Mouse (Mus musculus): ENCODE measurements around the gene Fasn. TPM values are rescaled to one million over a fixed set of nuclear protein-coding genes. Genes with fewer than 3 reads are reported as not detected.

Gene Fasn
- polyA plus RNA-seq, 1 experiment from 2014 or later: 107 TPM

GRCm38 (mm10) chr11:120822321-120822720 is 2.0 kb downstream of the Fasn start:
- peaks cover 34% of the 10 kb centered on the region for H3K36me3 ChIP-seq (ENCODE audit: control insufficient read depth, insufficient read depth, low read length)

DNA sequence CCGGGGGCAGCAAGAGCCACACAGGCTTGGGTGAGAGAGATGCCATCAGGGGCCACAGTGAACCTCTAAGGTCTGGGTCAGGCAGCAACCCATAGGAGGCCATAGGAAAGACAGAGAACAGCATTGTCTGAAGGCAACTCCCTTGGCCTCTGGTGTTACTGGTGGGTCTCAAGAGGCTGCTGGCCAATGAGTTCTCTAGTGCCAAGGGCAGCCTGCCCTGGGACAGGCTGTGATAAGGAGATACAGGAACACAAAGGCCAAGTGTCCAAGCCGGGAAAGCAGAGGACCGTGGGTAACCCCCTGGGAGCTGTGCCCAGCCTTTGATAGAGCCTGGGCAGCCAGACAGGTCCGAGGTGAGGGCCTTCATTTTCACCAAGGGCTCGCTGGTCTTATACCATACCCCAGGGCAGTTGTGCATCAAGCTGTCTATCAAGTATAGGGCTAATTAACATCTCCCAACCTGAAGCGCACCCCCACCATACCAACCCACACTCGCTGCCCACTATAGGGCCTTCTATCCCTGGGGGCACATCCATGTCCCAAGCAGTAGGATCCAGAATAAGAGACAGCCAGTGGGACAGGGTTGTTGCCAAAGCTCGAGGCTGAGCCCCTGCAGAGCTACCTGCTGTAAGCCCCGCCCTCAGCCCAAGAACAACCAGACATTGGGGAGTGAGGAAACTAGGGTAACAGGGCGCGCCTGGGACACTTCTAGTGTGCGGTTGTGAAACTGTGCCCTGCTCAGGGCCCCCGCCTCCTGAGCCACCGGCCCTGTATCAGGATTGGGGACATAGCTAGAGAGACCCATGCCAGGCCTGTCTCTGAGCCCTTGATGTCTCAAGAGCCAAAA is 3.0 kb downstream of the Fasn start:
- Histone ChIP-seq H3K27ac (ENCODE audit: low read depth, low read length) (no peak overlapping the region), H3K9ac (replicated peaks; ENCODE audit: low read depth, low read length) (0 out of 2 replicates have a peak overlapping the region, but pooled peaks have one; percentile 12), H3K4me1 (ENCODE audit: control insufficient read depth, insufficient read depth, low read length) (peaks cover 28% of the 10 kb centered on the region), H3K9me3 (ENCODE audit: control insufficient read depth, low read length) (no peaks in the 10 kb centered on the region), H3K27me3 (ENCODE audit: control insufficient read depth, insufficient read depth, low read length) (no peaks in the 10 kb centered on the region), H3K4me2 (ENCODE audit: low read depth, low read length) (peak overlapping the region; percentile 99), H3K36me3 (ENCODE audit: control insufficient read depth, insufficient read depth, low read length) (peaks cover 44% of the 10 kb centered on the region), H3K4me3 (ENCODE audit: low read depth, low read length) (peak overlapping the region; percentile 13; the same call in 1 of the 2 replicates)
- 82% methylated on average over 14 of the region's 14 CpGs for WGBS
- ATAC-seq (ENCODE audit: low read depth): no peak

More at GRCm38 (mm10) chr11:120822321-120822720, 2.0 kb downstream of the Fasn start:
- H3K9ac ChIP-seq (replicated peaks; ENCODE audit: low read depth, low read length): peak overlapping the region; percentile 95
- no peaks in the 10 kb centered on the region for H3K9me3 ChIP-seq (ENCODE audit: control insufficient read depth, low read length)
- 58% methylated on average over 4 of the region's 4 CpGs for whole genome bisulfite sequencing
- no peaks in the 10 kb centered on the region for H3K27me3 ChIP-seq (ENCODE audit: control insufficient read depth, insufficient read depth, low read length)
- H3K4me1 ChIP-seq (ENCODE audit: control insufficient read depth, insufficient read depth, low read length): peaks cover 28% of the 10 kb centered on the region
- ATAC-seq (ENCODE audit: low read depth): no peak
- no peak overlapping the region for H3K27ac ChIP-seq (ENCODE audit: low read depth, low read length)
- peak overlapping the region; percentile 99 for H3K4me2 ChIP-seq (ENCODE audit: low read depth, low read length)
- peak overlapping the region; percentile 84 for H3K4me3 ChIP-seq (ENCODE audit: low read depth, low read length)

GRCm38 (mm10) chr11:120820546-120820945 is 3.8 kb downstream of the Fasn start:
- H3K9me3 ChIP-seq (ENCODE audit: control insufficient read depth, low read length): no peaks in the 10 kb centered on the region
- no peak for ATAC-seq (ENCODE audit: low read depth)
- H3K4me1 ChIP-seq (ENCODE audit: control insufficient read depth, insufficient read depth, low read length): peaks cover 28% of the 10 kb centered on the region
- H3K27ac ChIP-seq (ENCODE audit: low read depth, low read length): no peak overlapping the region
- no peak overlapping the region for H3K4me2 ChIP-seq (ENCODE audit: low read depth, low read length)
- peaks cover 52% of the 10 kb centered on the region for H3K36me3 ChIP-seq (ENCODE audit: control insufficient read depth, insufficient read depth, low read length)
- no peak overlapping the region for H3K4me3 ChIP-seq (ENCODE audit: low read depth, low read length)
- WGBS: 93% methylated on average over 14 of the region's 14 CpGs
- H3K9ac ChIP-seq (replicated peaks; ENCODE audit: low read depth, low read length): no peak overlapping the region
- no peaks in the 10 kb centered on the region for H3K27me3 ChIP-seq (ENCODE audit: control insufficient read depth, insufficient read depth, low read length)

- peaks cover 23% of the 10 kb centered on the region for H3K4me1 ChIP-seq (ENCODE audit: control insufficient read depth, insufficient read depth, low read length)
- no peak overlapping the region for H3K27ac ChIP-seq (ENCODE audit: low read depth, low read length)
- H3K9ac ChIP-seq (replicated peaks; ENCODE audit: low read depth, low read length): no peak overlapping the region
- WGBS: 93% methylated on average over 6 of the region's 6 CpGs
- no peak overlapping the region for H3K4me2 ChIP-seq (ENCODE audit: low read depth, low read length)
- no peak overlapping the region for H3K4me3 ChIP-seq (ENCODE audit: low read depth, low read length)
- H3K27me3 ChIP-seq (ENCODE audit: control insufficient read depth, insufficient read depth, low read length): no peaks in the 10 kb centered on the region
- no peaks in the 10 kb centered on the region for H3K9me3 ChIP-seq (ENCODE audit: control insufficient read depth, low read length)
- no peak for ATAC-seq (ENCODE audit: low read depth)
- H3K36me3 ChIP-seq (ENCODE audit: control insufficient read depth, insufficient read depth, low read length): peaks cover 62% of the 10 kb centered on the region
These were observed 4.8 kb downstream of the Fasn start for GRCm38 (mm10) chr11:120819556-120819955.

GRCm38 (mm10) chr11:120818251-120818650 is 6.1 kb downstream of the Fasn start:
- 96% methylated on average over 13 of the region's 13 CpGs for WGBS

DNA sequence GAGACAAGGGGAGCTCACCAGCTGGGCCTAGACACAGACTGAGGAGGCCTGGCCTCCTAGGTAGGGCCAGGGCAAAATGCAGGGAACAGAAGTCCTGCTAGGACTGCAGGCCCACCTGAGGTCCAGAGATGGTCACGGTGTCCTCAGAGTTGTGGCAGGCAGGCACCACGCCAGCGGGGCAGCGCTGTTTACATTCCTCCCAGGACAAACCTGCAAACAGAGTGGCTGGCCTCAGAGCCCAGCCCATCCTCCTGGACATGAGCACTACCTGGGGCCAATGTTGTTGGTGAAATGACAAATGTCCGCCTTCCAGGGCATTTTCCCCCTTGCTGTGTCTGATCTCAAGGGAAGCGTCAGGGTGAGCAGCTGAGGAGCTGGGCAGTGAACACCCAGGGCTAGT is 7.0 kb downstream of the Fasn start:
- H3K27me3 ChIP-seq (ENCODE audit: control insufficient read depth, insufficient read depth, low read length): no peaks in the 10 kb centered on the region
- H3K4me1 ChIP-seq (ENCODE audit: control insufficient read depth, insufficient read depth, low read length): peaks cover 15% of the 10 kb centered on the region
- peaks cover 82% of the 10 kb centered on the region for H3K36me3 ChIP-seq (ENCODE audit: control insufficient read depth, insufficient read depth, low read length)
- WGBS: 94% methylated on average over 6 of the region's 6 CpGs
- H3K27ac ChIP-seq (ENCODE audit: low read depth, low read length): no peak overlapping the region
- no peak overlapping the region for H3K4me3 ChIP-seq (ENCODE audit: low read depth, low read length)
- H3K4me2 ChIP-seq (ENCODE audit: low read depth, low read length): no peak overlapping the region
- no peak overlapping the region for H3K9ac ChIP-seq (replicated peaks; ENCODE audit: low read depth, low read length)
- H3K9me3 ChIP-seq (ENCODE audit: control insufficient read depth, low read length): no peaks in the 10 kb centered on the region
- no peak for ATAC-seq (ENCODE audit: low read depth)

More at GRCm38 (mm10) chr11:120818251-120818650, 6.1 kb downstream of the Fasn start:
- H3K4me1 ChIP-seq (ENCODE audit: control insufficient read depth, insufficient read depth, low read length): peaks cover 23% of the 10 kb centered on the region
- H3K4me2 ChIP-seq (ENCODE audit: low read depth, low read length): no peak overlapping the region
- H3K9ac ChIP-seq (replicated peaks; ENCODE audit: low read depth, low read length): no peak overlapping the region
- H3K9me3 ChIP-seq (ENCODE audit: control insufficient read depth, low read length): no peaks in the 10 kb centered on the region
- no peak for ATAC-seq (ENCODE audit: low read depth)
- no peak overlapping the region for H3K27ac ChIP-seq (ENCODE audit: low read depth, low read length)
- peaks cover 74% of the 10 kb centered on the region for H3K36me3 ChIP-seq (ENCODE audit: control insufficient read depth, insufficient read depth, low read length)
- no peaks in the 10 kb centered on the region for H3K27me3 ChIP-seq (ENCODE audit: control insufficient read depth, insufficient read depth, low read length)
- no peak overlapping the region for H3K4me3 ChIP-seq (ENCODE audit: low read depth, low read length)

DNA sequence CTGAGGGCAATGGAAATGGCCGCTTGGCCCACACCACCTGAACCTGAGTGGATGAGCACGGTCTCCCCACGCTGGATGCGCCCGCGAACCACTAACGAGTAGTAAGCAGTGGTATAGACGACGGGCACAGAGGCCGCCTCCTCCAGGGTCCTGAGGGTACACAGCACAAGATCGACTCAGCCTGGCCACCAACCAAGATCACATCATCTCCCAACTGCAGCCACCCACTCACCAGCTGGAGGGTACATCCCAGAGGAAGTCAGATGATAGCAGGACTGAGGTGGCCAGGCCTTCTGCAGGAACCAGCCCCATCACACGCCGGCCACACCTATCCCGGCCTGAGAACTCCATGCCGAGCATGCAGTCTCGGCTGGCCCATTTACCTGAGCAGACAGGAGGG is 12.3 kb downstream of the Fasn start:
- Histone ChIP-seq H3K9ac (replicated peaks; ENCODE audit: low read depth, low read length) (no peak overlapping the region), H3K36me3 (ENCODE audit: control insufficient read depth, insufficient read depth, low read length) (peaks cover 99% of the 10 kb centered on the region), H3K27ac (ENCODE audit: low read depth, low read length) (no peak overlapping the region), H3K9me3 (ENCODE audit: control insufficient read depth, low read length) (no peaks in the 10 kb centered on the region), H3K27me3 (ENCODE audit: control insufficient read depth, insufficient read depth, low read length) (no peaks in the 10 kb centered on the region), H3K4me1 (ENCODE audit: control insufficient read depth, insufficient read depth, low read length) (no peaks in the 10 kb centered on the region), H3K4me2 (ENCODE audit: low read depth, low read length) (no peak overlapping the region), H3K4me3 (ENCODE audit: low read depth, low read length) (no peak overlapping the region)
- no peak for ATAC-seq (ENCODE audit: low read depth)
- 92% methylated on average over 16 of the region's 16 CpGs for WGBS

DNA sequence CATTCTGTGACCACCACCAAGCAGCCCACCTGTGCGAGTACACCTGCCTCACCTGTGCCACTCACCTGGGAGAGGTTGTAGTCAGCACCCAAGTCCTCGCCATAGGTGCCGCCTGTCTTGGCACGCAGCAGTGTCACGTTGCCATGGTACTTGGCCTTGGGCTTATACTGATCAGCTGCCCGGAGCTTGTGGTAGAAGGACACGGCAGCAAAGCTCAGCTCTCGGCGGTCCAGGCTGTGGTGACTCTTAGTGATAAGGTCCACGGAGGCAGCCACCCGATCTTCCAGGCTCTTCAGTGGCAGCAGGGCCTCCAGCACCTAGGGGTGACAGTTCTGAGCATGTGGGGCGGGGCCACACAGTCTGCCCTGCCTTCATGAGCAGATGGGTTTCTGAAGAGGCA is 16.3 kb downstream of the Fasn start:
- WGBS: 95% methylated on average over 12 of the region's 12 CpGs

More for the DNA sequence above, 16.3 kb downstream of the Fasn start:
- Histone ChIP-seq H3K4me3 (ENCODE audit: low read depth, low read length) (no peak overlapping the region), H3K27ac (ENCODE audit: low read depth, low read length) (no peak overlapping the region), H3K27me3 (ENCODE audit: control insufficient read depth, insufficient read depth, low read length) (no peaks in the 10 kb centered on the region), H3K9ac (replicated peaks; ENCODE audit: low read depth, low read length) (no peak overlapping the region), H3K4me1 (ENCODE audit: control insufficient read depth, insufficient read depth, low read length) (no peaks in the 10 kb centered on the region), H3K4me2 (ENCODE audit: low read depth, low read length) (no peak overlapping the region), H3K9me3 (ENCODE audit: control insufficient read depth, low read length) (no peaks in the 10 kb centered on the region), H3K36me3 (ENCODE audit: control insufficient read depth, insufficient read depth, low read length) (peaks cover 74% of the 10 kb centered on the region)
- no peak for ATAC-seq (ENCODE audit: low read depth)

All from neural tube, embryonic 14.5 days (tissue).